Mouse (Mus musculus) megakaryocyte-erythroid progenitor cell, adult 5-6 weeks (primary cell): Measurements from ENCODE around the gene Caprin1. TPM values are rescaled to one million over a fixed set of nuclear protein-coding genes. Genes with fewer than 3 reads are reported as not detected.
A peak's percentile ranks its signal among the peaks of the same experiment; 100 is the strongest.

Experiments
- ATAC-seq: replicated peaks from 2 replicates; pipeline ENCODE4 v1.8.0; 2016; ENCODE audit warnings: mild to moderate bottlenecking, inconsistent platforms; ENCODE audit not compliant: severe bottlenecking, poor library complexity, low FRiP score, low TSS enrichment
- total RNA-seq, 2 experiments: library from RNA; stranded (forward) in 1 of 2; stranded (reverse) in 1 of 2; fragments of 200-1000, 215-1000 nt in 1 of 2; fragments of >200 nt in 1 of 2; fragmentation: Nextera tagmentation in 1 of 2; gene quantifications; 2 replicates each; pipeline ENCODE4 v1.2.3; 2014 to 2017

The Caprin1 gene
- total RNA-seq (2014; fragmentation: Nextera tagmentation) (410 and 422 TPM in 2 replicates), total RNA-seq (2017) (571 and 586 TPM in 2 replicates)

DNA sequence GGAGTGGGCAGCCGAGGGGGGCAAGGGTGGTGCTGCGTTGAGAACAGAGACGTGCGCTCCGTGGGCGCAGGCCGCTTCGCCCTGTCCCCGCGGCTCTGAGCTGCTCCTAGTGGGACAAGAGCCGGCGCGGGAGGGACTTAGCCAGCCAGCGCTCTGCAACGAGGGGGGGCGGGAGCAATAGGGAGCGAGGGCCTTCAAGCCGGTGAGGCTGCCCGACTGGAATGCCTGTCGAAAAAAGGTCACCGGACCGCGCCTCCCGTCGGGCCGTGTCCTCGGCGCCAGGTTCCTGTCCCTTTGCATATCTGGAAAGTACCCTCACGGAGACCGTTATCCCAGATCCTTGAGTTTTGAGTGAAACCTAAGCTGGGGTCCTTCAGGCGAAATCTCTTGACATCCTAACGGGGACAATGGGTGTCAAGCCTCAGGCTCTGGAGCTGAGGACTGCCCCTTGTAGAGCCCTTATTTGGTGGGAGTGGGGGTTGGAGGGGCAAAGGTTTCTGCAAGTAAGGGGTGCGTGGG lies at the start of gene Caprin1:
TSS of gene Caprin1 (minus strand) at position 159 of the 519 bp plus-strand sequence.
- ATAC-seq = peak; percentile 86

DNA sequence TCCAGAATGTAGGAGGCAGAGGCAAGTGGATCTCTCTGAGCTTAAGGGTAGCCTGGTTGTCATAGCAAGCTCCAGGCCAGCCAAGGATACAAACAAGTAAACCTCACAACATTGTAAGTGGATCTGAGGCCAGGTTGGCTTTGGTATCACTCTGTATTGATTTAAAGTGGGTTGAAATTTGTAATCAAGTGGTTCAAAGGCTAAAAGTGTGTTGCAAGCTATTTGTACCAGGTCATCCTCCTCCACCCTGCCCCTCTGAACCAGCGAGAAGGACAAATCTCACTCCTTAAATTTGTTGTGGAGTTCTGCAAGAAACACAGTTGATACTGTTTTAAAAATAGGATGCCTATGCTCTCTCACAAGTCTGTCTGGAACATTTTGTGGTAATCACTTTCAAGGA lies 49.4 kb upstream of the Caprin1 start:
- ATAC-seq = no peak

DNA sequence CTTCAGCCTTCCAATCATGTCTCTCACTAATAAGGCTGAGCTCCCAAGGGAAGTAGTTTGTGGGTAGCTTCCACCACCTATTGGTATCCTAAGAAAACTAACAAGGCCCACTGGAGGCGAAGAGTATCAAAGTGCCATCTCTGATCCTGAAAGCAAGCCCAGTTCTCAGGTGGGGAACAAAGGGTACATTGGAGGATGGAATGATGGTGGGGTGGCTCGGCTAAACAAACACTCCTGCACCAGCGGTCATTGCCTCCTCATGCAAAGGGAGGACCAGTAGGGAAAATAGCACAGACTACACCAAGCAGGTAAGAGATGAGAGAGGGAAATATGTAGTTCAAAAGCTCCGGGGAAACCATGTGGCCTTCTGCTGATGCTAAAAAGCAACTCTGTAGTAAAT lies 48.8 kb upstream of the Caprin1 start:
- no peak for ATAC-seq

DNA sequence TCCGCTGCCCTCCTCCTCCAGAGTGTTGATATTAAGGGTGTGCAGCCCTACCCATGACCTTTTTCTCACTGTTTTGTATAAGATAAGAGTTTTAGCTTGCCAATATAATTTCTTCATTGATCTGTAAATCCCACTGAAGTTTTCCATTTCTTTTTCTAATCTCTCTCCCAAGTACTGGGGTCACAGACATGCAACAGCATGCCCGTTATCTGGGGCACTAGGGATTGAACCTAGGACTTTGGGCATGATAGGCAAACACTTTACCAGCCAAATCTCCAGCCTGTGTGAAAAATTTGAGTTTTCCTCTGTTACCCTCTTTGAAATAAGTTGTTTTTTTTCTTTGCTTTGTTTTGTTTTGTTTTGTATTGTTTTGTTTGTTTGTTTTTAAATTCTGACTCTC lies 46.6 kb upstream of the Caprin1 start:
- no peak for ATAC-seq

DNA sequence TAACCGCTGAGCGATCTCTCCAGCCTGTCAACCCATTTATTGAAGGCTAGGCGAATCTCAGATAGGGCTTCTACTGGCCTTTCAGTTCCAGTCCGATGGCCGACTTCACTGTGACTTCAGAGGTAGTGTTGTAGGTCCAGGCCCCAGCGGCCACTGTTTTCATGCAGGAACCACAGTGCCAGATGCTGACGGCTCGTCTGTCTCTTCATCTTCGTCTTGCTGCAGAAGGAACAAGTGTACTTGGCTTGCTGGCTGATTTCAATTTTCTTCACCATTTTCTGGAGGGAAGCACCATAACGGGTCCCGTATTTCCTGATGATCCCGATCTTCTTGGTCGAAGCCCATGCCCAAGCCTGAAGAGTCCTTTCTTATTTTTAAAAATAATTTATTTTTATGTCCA lies 45.9 kb upstream of the Caprin1 start:
- ATAC-seq = no peak

DNA sequence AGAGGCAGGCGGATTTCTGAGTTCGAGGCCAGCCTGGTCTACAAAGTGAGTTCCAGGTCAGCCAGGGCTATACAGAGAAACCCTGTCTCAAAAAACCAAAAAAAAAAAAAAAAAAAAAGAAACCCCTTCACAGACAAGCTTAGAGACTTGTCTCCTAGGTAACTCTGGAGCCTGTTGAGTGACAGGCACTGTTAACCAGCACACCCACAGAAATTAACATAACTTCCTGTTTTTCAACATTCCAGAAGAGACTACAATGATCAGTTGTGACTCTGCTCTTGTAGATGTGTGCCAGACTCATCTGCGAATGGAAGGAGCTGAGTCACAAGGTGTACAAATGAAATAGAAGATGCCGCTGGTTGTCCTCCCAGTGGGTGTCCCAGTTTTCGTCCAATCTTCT lies 44.9 kb upstream of the Caprin1 start:
- ATAC-seq = no peak

DNA sequence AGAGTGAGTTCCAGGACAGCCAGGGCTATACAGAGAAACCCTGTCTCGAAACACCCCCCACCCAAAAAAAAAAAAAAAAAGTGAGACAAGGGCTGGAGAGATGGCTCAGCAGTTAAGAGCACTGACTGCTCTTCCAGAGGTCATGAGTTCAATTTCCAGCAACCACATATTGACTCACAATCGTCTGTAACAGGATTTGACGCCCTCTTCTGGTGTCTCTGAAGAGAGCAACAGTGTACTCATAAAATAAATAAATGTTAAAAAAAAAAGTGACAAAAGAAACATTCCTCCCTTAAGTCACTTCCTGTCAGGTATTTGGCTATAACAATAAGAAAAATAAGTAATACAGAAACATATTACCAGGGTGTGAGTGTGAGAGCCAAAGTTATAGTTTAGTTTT lies 41.0 kb upstream of the Caprin1 start:
- no peak for ATAC-seq

DNA sequence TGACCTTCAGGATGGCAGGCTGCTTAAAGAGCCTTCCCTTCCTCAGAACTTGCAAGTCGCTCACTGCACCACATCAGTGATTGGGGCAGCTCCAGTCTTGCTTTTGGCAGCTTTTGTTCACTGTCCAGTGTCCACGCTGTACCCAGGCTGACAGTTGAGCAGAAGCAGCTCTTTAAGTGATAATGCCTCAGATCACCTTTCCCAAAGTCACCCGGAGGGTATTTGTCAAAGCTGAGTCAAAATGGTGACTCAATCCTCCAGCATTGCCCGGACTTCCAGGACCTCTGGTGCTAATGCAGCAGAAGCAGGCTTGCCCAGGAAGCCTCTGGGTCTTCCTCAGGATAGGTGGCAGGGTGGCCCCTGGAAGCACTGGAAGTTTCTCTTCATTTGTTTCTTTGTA lies 39.7 kb upstream of the Caprin1 start:
- no peak for ATAC-seq

DNA sequence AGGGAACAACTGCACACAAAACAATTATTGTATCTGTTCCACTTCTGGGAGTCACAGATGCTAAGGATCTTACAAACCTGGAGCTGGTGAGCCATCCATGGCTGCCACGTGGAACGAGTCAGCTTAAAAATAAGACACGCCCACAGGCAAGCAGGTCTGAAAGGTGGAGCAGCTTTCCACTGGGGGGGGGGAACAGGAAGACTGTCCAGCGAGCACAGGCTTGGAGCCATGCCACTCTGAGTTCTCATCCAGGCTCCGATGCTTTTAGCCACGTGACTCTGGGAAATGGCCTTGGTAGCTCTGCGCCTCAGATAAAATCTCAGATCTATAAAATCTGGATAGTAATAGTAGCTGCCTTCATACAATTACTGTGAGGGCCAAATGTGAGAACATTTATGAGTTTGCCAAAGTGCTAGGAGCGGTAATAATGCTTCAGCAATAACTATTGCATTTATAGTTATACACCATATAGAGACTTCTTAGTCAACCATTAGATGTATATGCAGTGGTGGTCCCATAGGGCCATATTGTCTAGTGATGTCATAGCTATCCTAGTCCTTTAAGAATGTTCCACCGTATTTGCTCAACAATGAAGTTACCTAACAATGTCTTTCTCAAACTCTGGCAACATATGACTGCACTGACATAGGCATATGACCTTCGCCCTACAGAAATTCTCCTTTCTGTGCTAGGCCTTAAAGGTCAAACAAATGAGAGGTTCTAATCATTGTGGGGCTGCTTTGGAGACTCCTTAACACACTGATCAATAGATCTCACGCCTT lies 38.4 kb upstream of the Caprin1 start:
- no peak for ATAC-seq

DNA sequence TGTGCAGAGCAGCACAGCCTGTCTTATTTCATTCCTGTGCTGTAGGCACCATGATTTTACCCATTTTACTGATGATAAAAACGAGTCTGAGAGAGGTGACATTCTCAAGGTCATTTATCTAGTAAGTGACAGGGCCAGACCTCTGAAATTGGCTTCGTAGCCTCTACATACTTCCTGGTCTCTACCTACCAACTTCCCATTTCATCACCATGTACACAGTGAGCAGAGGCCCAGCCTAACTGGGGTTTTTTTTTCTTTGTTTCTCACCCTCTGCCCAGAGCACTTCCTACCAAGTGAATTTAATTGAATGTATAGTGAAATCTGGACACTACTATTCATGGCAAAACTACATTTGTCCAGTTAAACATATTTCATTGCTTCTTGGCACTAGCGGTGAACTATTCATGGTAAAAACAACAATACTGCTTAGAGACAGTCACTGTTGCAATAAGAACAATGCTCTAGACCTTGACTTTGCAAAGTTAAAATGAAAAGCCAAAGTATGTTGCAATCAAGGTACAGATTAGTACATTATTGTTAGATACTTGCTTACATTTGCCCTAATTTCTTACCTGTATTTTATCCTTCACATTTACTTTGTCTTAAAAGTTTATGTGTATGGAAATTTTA lies 36.5 kb upstream of the Caprin1 start:
- no peak for ATAC-seq

DNA sequence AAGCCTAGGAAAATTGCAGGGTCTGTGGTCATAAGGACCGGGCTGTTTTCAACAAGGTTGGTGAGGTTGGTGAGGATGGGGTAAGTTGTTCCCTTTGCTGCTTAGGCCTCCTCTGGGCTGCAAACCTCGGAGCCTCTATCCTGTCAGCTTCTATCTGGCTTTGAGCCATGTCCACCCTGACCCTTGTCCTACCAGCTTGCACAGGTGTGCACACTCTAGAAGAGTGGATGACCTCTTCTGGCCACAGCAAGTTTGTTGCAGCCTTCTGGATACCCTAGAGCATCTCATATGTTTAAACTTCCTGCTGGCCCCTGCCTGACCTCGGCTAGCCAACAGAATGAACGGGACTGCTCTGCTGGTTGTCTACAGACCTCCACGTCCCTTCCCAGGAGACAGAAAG lies 35.5 kb upstream of the Caprin1 start:
- ATAC-seq = no peak

DNA sequence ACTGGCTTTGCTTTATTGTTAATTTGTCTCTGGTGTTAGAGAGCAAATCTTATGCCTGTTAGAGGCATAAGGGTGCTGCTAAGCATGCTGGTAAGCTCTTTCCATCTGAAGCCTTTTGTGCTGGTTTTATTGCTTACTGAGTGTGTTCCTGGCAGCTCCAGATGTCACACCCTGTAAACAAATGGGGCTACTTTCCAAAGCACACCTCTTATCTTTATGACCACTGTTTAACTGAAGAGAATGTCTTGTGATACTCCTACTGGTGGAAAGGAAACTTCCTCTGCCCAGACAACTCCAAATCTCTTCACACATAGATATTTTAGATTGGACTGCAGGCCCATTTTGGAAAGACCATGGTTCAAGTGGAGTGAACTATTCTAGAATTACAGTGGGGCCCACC lies 31.5 kb upstream of the Caprin1 start:
- peak; percentile 66 for ATAC-seq

DNA sequence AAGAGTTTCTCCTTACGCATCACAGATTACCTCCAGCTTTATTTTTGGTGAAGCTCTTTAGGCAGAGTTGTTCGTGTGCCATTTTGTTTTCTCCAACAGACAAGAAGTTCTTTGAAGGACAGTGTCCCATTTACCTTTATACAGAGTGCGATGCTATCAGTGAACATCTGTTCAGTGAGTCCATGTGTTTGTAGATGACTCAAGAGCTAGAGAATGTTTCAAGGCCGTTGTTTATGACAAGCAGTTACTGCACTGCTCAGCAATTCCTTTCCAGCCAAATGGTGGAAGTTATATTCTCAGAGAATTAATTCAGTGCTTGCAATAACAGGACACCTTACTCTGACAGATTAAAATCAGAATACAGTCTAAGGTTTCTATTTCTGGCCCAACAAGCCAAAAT lies 27.5 kb upstream of the Caprin1 start:
- ATAC-seq = 0 out of 2 replicates have a peak, but pooled peaks have one; percentile 61

DNA sequence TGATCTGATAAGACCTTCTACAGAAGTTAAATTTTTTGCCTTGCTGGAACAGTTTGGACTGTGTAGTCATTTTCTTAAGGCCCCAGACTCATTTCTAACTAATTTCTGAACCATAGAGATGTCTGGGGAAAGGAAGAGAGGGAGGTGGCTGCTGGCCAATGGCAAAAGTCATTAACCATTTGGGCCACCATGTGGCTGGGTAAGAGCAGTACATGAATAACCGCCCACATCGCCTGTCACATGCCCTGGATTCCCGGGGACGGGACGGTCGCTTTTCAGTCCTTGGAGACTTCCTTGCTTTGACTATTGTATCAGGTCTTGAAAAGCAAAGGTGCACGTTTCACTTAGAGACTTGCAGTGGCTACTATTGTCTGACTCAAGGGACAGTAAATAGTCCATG lies 25.1 kb upstream of the Caprin1 start:
- ATAC-seq = 0 out of 2 replicates have a peak, but pooled peaks have one; percentile 50

DNA sequence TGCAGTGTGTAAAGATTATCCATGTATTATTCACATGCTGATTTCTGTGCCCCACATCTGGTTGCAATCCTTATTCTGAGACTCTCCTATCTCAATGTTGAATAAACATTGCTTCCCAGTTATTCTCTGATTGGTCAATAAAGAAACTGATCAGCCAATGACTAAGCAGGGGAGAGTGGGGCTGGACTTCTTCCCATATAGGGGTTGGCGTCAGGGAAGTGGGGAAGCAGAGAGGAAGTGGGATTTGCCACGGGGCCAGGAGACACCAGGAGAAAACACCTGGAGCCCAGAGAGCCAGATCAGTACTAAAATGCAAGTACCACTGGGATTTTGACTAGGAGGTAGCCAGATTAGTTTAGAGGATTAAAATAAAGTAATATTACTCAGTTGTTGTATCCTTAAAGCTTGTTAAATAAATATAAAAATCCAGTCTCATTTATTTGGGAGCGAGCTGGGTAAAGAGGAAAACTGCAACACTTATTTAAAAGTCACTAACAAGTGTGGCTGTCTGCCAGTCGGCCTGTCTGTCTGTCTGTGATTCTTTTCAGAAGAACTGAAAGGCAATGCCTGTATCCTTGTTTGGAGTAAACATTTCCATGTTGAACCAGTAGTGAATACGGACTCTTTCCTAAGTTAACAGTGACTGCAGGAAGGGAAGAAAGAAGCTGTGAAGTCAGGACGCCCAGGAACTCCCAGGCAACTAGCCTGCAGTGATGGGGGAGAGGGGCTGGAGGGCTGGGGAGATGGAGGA lies 19.9 kb upstream of the Caprin1 start:
- no peak for ATAC-seq

DNA sequence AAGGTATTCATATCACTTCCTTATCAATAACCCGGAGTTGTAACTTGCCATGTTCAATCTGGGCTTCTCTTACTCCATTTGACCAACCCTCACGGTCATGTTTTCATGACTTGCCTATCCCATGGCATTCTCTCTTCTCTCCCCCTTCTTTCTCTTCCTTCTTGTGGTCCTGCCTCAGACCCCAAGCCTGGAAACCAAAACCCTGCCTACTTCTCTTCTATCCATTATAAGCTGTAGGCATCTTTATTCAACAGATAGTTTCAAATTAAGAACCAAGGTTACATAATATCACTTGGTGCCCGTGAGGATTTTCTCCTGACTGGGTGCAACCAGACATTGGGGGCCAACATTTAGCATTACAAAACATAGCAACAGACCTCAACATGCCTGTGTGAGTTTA lies 18.5 kb upstream of the Caprin1 start:
- no peak for ATAC-seq

DNA sequence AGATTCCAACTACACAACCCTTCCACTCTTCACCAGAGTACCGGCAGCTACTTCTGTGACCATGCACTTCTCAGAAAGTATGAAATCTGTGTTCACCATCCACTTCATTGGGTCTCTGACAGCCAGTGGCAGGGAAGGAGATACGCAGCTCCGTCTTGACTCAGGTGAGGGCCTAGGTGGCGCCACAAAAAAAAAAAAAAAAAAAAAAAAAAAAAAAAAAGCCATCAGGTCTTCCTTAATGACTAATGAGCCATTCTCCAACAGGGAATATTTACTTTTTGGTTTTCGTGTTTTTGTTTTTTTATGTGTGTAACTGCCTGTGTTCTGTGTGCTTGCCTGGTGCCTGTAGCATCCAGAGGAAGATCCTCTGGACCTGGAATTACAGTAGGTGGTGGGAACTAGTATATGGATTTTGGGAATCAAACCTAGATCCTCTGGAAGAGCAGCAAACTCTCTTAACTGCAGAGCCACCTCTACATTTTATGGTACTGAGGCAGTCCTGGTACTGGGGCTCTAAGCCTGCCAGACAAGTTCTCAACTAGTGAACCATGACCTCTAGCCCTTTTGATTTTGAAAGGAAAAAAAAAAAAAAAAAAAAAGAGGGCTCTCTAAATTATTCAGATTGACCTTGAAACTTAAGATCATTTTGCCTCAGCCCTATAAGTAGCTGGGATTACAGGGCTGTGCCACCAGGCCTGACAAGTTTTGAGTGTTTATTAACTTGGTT lies 14.2 kb upstream of the Caprin1 start:
- no peak for ATAC-seq

DNA sequence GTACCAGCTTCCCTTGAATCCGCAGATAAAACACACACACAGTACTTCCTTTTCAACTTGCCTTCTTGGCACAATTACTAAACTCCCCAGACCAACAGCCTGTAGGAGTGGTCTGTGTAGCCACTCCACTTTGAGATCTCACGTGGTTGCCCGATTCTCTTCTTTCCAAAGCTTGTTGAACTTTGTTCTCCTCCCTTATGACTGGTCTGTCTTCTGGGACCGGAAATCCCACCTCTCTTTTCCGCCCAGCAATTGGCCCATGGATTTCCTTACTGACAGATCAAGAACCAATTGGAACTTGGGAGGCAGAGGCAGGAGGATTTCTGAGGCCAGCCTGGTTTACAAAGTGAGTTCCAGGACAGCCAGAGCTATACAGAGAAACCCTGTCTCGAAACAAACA lies 13.0 kb upstream of the Caprin1 start:
- ATAC-seq = no peak

DNA sequence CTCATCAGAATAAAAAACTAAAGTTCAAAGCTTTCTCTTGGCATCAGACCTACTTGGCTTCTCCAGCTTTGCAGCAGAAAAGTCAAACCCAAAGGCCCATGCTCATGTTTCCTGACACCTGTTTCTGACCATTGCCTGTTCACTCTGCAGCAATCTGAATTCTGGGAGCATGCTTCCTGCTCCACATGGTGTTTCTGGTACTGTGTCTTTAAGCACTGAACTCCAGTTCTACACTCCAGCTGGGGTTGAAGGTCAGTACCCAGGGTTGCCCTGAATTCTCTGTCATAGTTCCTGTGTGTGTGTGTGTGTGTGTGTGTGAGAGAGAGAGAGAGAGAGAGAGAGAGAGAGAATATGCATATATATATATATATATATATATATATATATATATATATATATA lies 11.0 kb upstream of the Caprin1 start:
- no peak for ATAC-seq
